Mouse (Mus musculus) lung, embryonic 16.5 days (tissue): Measurements from ENCODE around the gene Bhlhe23. TPM values are rescaled to one million over a fixed set of nuclear protein-coding genes. Genes with fewer than 3 reads are reported as not detected.
A peak's percentile ranks its signal among the peaks of the same experiment; 100 is the strongest.

Source experiments
- ATAC-seq: fragments of 200-750 bp; cut with Nextera tagmentation; 2 replicates; pipeline ENCODE4 v1.8.0; 2017; ENCODE audit warnings: low read depth, mild to moderate bottlenecking, moderate library complexity
- H3K27ac ChIP-seq: fragments of 300-500 bp; sonication (generic); 2 replicates; pipeline ENCODE4 v1.5.1; 2014; ENCODE audit warnings: mild to moderate bottlenecking, control low read depth, low read length
- H3K27me3 ChIP-seq: fragments of 300-500 bp; sonication (generic); 2 replicates; pipeline ENCODE4 v1.6.1; 2014; ENCODE audit warnings: low read depth, low read length, mixed read lengths; ENCODE audit not compliant: control insufficient read depth, insufficient read depth
- H3K36me3 ChIP-seq: fragments of 300-500 bp; sonication (generic); 2 replicates; pipeline ENCODE4 v1.6.1; 2014; ENCODE audit warnings: low read length; ENCODE audit not compliant: control insufficient read depth, insufficient read depth
- H3K4me1 ChIP-seq: fragments of 300-500 bp; sonication (generic); replicated peaks from 2 replicates; pipeline ENCODE4 v1.6.1; 2014; ENCODE audit warnings: low read length, mixed read lengths; ENCODE audit not compliant: control insufficient read depth, insufficient read depth
- H3K4me2 ChIP-seq: fragments of 300-500 bp; sonication (generic); 2 replicates; pipeline ENCODE4 v1.6.1; 2014; ENCODE audit warnings: low read depth, low read length, control low read depth
- H3K4me3 ChIP-seq: fragments of 300-500 bp; sonication (generic); 2 replicates; pipeline ENCODE4 v1.5.1; 2014; ENCODE audit warnings: mild to moderate bottlenecking, low read length, control low read depth
- H3K9ac ChIP-seq: fragments of 300-500 bp; sonication (generic); 2 replicates; pipeline ENCODE4 v1.6.1; 2014; ENCODE audit warnings: low read length, control low read depth
- H3K9me3 ChIP-seq: fragments of 300-500 bp; sonication (generic); 2 replicates; pipeline ENCODE4 v1.6.1; 2016; ENCODE audit warnings: low read length; ENCODE audit not compliant: control insufficient read depth
- WGBS: fragments of 180-500 bp; shearing (Covaris S2); extraction: QIAGEN DNeasy Blood & Tissue Kit; methylation state at CpG from one replicate; pipeline ENCODE4 v1.1.7; 2014; 5-methylcytosine and 5-hydroxymethylcytosine counted together
- polyA plus RNA-seq: library from polyadenylated mRNA; unstranded; fragments of >200 nt; fragmentation: Nextera tagmentation; extraction: Ambion mirVana; gene quantifications from 2 replicates; pipeline ENCODE4 v1.2.1, GENCODE M21; 2015

Gene Bhlhe23
- polyA plus RNA-seq, 1 experiment from 2014 or later, result not detected

DNA sequence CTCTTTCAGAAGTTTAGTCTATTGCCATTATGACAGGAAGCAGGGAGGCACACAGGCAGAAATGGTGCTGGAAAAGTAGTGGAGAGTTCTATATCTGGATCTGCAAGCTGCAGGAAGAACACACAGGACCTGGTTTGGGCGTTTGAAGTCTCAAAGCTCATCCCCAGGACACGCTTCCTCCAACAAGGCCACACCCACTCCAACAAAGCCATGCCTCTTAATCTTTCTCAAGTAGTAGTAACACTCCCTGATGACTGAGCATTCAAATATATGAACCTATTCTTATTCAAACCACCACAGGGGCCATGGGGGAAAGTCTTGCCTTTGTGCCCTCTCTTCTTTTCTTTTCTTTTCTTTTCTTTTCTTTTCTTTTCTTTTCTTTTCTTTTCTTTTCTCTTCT, 3.6 kb upstream of the Bhlhe23 start:
- Histone ChIP-seq H3K4me2 (no peak overlapping the region), H3K9ac (no peak overlapping the region), H3K4me1 (no peaks in the 10 kb centered on the region), H3K27me3 (peaks cover 48% of the 10 kb centered on the region), H3K36me3 (no peaks in the 10 kb centered on the region), H3K4me3 (no peak overlapping the region), H3K27ac (no peak overlapping the region), H3K9me3 (no peaks in the 10 kb centered on the region)
- 3% methylated on average over 2 of the region's 2 CpGs for WGBS
- no peak for ATAC-seq

DNA sequence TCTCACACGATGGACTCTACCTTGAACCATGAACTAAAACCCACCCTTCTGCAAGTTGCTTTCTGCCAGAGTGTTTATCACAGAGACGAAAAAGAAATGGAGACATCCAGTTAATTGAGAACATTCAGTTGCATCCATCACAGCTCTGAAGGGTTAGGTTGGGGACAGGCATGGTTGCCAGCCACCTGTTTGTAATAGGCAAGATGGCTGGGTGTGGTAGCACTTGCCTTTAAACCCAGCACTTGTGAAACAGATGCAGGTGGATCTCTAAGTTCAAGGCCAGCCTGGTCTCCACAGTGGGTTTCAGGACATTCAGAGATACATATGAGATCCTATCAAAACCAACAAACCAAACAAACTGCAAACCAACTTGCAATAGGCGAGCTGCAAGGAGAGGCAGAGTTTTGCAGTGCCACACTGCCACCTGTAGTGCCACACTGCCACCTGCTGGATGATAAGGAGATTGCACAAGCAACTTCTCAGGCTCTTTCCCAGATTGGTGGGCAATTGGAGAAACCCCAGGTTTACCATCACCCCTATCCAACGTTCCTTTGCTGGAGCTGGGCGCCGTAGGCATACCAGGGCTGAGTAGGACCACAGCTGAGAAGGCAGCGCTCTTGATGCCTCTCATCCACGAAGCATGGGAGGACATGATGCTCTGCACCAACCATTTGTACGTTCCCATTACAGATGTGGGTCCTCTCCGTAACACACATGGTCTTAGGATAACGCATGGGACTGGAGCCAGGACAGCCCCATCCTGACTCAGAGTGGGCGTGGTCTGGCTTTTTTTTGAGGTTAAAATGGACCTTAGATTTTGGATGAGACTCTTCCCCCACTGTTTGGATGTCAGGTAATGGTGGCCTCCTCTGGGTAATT, 2.8 kb upstream of the Bhlhe23 start:
- H3K27ac ChIP-seq, result no peak overlapping the region
- no peak for ATAC-seq
- H3K36me3 ChIP-seq, result no peaks in the 10 kb centered on the region
- H3K4me1 ChIP-seq, result no peaks in the 10 kb centered on the region
- H3K9me3 ChIP-seq, result no peaks in the 10 kb centered on the region
- H3K9ac ChIP-seq, result no peak overlapping the region
- H3K4me3 ChIP-seq, result no peak overlapping the region
- no peak overlapping the region for H3K4me2 ChIP-seq
- WGBS, result 22% methylated on average over 12 of the region's 12 CpGs
- H3K27me3 ChIP-seq, result peaks cover 53% of the 10 kb centered on the region

DNA sequence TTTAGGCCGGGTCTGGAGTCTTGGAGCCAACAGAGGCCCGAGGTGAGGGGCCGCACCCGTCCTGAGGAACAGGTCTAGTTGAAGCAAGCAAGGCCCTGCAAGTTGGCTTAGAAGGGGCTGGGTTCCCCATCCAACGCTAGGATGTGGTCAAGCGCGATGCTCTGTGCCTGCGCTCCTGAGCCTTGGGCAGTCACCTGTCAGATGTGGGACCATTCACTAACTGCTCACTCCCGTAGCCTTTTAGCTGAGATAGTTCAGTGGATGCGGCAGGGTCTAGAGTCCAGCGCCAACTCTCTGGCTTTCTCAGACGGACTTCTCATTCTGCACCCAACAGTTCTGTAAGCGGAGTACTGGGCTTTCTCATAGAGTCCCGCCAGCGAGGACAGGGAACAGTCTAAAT, 1.1 kb downstream of the Bhlhe23 start:
- H3K9me3 ChIP-seq, result no peaks in the 10 kb centered on the region
- no peak overlapping the region for H3K9ac ChIP-seq
- no peak for ATAC-seq
- no peak overlapping the region for H3K4me3 ChIP-seq
- 4% methylated on average over 15 of the region's 15 CpGs for WGBS
- no peaks in the 10 kb centered on the region for H3K36me3 ChIP-seq
- H3K4me1 ChIP-seq, result no peaks in the 10 kb centered on the region
- peaks cover 66% of the 10 kb centered on the region for H3K27me3 ChIP-seq
- no peak overlapping the region for H3K4me2 ChIP-seq
- no peak overlapping the region for H3K27ac ChIP-seq

- Histone ChIP-seq H3K9ac (no peak overlapping the region), H3K9me3 (no peaks in the 10 kb centered on the region), H3K4me1 (no peaks in the 10 kb centered on the region), H3K4me2 (no peak overlapping the region), H3K36me3 (no peaks in the 10 kb centered on the region), H3K27me3 (peaks cover 66% of the 10 kb centered on the region), H3K4me3 (no peak overlapping the region), H3K27ac (no peak overlapping the region)
- no peak for ATAC-seq
- WGBS, result 4% methylated on average over 12 of the region's 12 CpGs
These were observed 1.5 kb downstream of the Bhlhe23 start for GRCm38 (mm10) chr2:180775223-180775622.

- Histone ChIP-seq H3K4me2 (no peak overlapping the region), H3K9me3 (no peaks in the 10 kb centered on the region), H3K27me3 (no peaks in the 10 kb centered on the region), H3K36me3 (no peaks in the 10 kb centered on the region), H3K9ac (no peak overlapping the region), H3K27ac (no peak overlapping the region), H3K4me3 (no peak overlapping the region), H3K4me1 (no peaks in the 10 kb centered on the region)
- WGBS, result 63% methylated on average over 7 of the region's 7 CpGs
- no peak for ATAC-seq
These were observed 11.0 kb downstream of the Bhlhe23 start for GRCm38 (mm10) chr2:180765713-180766112.

DNA sequence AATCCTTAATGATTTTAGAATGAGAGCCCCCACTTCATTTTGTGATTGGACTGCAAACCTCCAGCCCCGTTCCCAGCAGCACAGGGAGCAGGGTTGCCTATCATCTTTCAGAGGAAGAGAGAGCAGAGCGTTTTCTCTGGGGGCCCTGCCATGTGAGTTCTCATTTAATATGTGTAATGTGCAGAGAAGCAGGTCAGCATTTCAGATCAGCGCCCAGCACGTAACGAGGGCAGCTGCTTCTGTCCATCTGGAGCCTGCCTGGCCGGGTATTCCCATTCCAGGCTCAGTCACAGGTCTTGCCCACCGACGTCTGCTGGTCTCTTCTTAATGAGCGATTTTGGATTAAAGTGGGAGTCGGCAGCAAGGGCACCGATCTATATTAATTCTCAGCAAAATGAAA, 11.7 kb downstream of the Bhlhe23 start:
- no peaks in the 10 kb centered on the region for H3K36me3 ChIP-seq
- no peak overlapping the region for H3K27ac ChIP-seq
- H3K4me2 ChIP-seq, result no peak overlapping the region
- H3K9ac ChIP-seq, result no peak overlapping the region
- 76% methylated on average over 11 of the region's 11 CpGs for WGBS
- no peaks in the 10 kb centered on the region for H3K9me3 ChIP-seq
- ATAC-seq, result no peak
- no peaks in the 10 kb centered on the region for H3K4me1 ChIP-seq
- no peak overlapping the region for H3K4me3 ChIP-seq
- no peaks in the 10 kb centered on the region for H3K27me3 ChIP-seq

DNA sequence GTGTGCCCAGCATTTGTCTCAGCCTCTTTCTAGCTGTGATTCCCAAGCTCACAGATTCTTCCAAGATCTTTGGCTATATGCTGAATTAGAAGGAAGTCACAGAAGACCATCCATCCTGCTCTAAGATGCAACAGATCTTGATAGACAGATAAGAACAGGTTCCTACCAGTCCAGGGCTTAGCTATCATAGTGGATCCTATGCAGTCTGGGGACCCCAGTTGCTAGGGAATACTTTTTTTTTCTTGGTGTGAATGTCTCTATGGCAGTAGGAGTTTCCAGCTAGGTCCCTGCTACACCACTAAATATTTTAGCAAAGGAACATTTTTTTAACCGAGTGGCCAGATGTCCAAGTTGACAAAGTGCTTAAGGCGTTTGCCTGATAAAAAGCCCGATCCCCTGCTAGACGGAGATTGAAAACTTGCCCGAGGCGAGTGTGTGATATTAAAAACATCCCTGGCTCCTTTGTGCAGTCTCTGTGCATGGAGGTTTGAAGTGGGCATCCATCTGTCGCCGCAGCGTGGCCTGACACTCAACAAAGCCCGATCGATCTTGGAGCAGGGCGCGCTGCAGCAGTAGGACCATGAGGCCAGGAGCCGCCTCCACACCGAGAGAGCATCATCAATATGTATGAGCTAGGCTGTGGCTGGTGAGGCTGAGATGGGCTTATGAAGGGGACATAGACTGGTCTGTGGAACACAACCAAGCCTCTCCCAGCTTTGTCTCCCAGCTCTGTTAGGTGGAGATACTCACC, 18.0 kb downstream of the Bhlhe23 start:
- no peak overlapping the region for H3K27ac ChIP-seq
- WGBS, result 45% methylated on average over 15 of the region's 15 CpGs
- no peak for ATAC-seq
- no peaks in the 10 kb centered on the region for H3K36me3 ChIP-seq
- H3K4me2 ChIP-seq, result no peak overlapping the region
- H3K9me3 ChIP-seq, result no peaks in the 10 kb centered on the region
- no peak overlapping the region for H3K9ac ChIP-seq
- H3K27me3 ChIP-seq, result no peaks in the 10 kb centered on the region
- H3K4me1 ChIP-seq, result no peaks in the 10 kb centered on the region
- no peak overlapping the region for H3K4me3 ChIP-seq

- no peak overlapping the region for H3K4me2 ChIP-seq
- WGBS, result 20% methylated on average over 2 of the region's 2 CpGs
- no peaks in the 10 kb centered on the region for H3K27me3 ChIP-seq
- no peaks in the 10 kb centered on the region for H3K9me3 ChIP-seq
- H3K27ac ChIP-seq, result no peak overlapping the region
- no peak for ATAC-seq
- no peak overlapping the region for H3K4me3 ChIP-seq
- H3K36me3 ChIP-seq, result no peaks in the 10 kb centered on the region
- no peaks in the 10 kb centered on the region for H3K4me1 ChIP-seq
- no peak overlapping the region for H3K9ac ChIP-seq
These were observed 19.9 kb downstream of the Bhlhe23 start for GRCm38 (mm10) chr2:180756786-180757185.

DNA sequence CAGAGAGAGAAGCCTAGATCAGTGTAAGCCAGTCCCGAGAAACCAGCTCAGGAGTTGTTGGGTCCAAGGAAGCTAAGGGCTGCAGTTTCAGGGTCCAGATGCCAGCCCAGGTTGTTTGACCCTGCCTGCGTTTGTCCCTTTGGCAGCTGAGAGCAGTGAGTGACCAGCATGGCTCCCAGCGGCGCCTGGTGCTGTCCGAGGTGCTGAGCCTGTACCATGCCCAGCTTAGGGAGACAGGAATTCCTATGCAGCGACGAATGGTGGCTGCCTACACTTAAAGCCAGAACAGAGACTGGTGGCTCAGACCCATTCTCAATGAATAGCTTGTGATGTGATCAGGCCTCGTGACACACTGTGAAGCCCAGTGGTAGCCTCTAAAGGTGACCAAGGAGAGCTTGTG, 20.8 kb downstream of the Bhlhe23 start:
- no peak overlapping the region for H3K4me2 ChIP-seq
- H3K4me3 ChIP-seq, result no peak overlapping the region
- no peak overlapping the region for H3K9ac ChIP-seq
- 1% methylated on average over 8 of the region's 8 CpGs for WGBS
- H3K27ac ChIP-seq, result no peak overlapping the region
- peak; percentile 45; the same call in 1 of the 2 replicates for ATAC-seq
- H3K27me3 ChIP-seq, result no peaks in the 10 kb centered on the region
- H3K36me3 ChIP-seq, result no peaks in the 10 kb centered on the region
- H3K9me3 ChIP-seq, result no peaks in the 10 kb centered on the region
- no peaks in the 10 kb centered on the region for H3K4me1 ChIP-seq
